Mouse (Mus musculus) neural tube, embryonic 14.5 days (tissue): ENCODE measurements around the gene Fignl1. TPM values are rescaled to one million over a fixed set of nuclear protein-coding genes. Genes with fewer than 3 reads are reported as not detected.
A peak's percentile ranks its signal among the peaks of the same experiment; 100 is the strongest.

Source experiments
- ATAC-seq: fragments of 200-750 bp; cut with Nextera tagmentation; 2 replicates; pipeline ENCODE4 v1.8.0; 2017; ENCODE audit warnings: low read depth, mild to moderate bottlenecking, moderate TSS enrichment, moderate library complexity
- H3K27ac ChIP-seq: fragments of 300-500 bp; sonication (generic); 2 replicates; pipeline ENCODE4 v1.5.1; 2014; ENCODE audit warnings: low read depth, mild to moderate bottlenecking, control low read depth, low read length, moderate library complexity, mixed read lengths
- H3K27me3 ChIP-seq: fragments of 300-500 bp; sonication (generic); 2 replicates; pipeline ENCODE4 v1.6.1; 2014; ENCODE audit warnings: low read length; ENCODE audit not compliant: control insufficient read depth, insufficient read depth
- H3K36me3 ChIP-seq: fragments of 300-500 bp; sonication (generic); 2 replicates; pipeline ENCODE4 v1.6.1; 2014; ENCODE audit warnings: low read length, mixed read lengths; ENCODE audit not compliant: control insufficient read depth, insufficient read depth
- H3K4me1 ChIP-seq: fragments of 300-500 bp; sonication (generic); 2 replicates; pipeline ENCODE4 v1.6.1; 2014; ENCODE audit warnings: low read length; ENCODE audit not compliant: control insufficient read depth, insufficient read depth
- H3K4me2 ChIP-seq: fragments of 300-500 bp; sonication (generic); 2 replicates; pipeline ENCODE4 v1.6.1; 2014; ENCODE audit warnings: mild to moderate bottlenecking, low read depth, low read length, control low read depth
- H3K4me3 ChIP-seq: fragments of 300-500 bp; sonication (generic); 2 replicates; pipeline ENCODE4 v1.5.1; 2014; ENCODE audit warnings: low read depth, low read length, control low read depth, mixed read lengths
- H3K9ac ChIP-seq: fragments of 300-500 bp; sonication (generic); replicated peaks from 2 replicates; pipeline ENCODE4 v1.6.1; 2014; ENCODE audit warnings: low read depth, mild to moderate bottlenecking, control low read depth, low read length, mixed read lengths
- H3K9me3 ChIP-seq: fragments of 300-500 bp; sonication (generic); 2 replicates; pipeline ENCODE4 v1.6.1; 2016; ENCODE audit warnings: low read length; ENCODE audit not compliant: control insufficient read depth
- WGBS: fragments of 180-500 bp; shearing (Covaris S2); extraction: QIAGEN DNeasy Blood & Tissue Kit; methylation state at CpG from one replicate; pipeline ENCODE4 v1.1.7; 2014; 5-methylcytosine and 5-hydroxymethylcytosine counted together
- polyA plus RNA-seq: library from polyadenylated mRNA; unstranded; fragments of >200 nt; fragmentation: Nextera tagmentation; extraction: Ambion mirVana; gene quantifications from 2 replicates; pipeline ENCODE4 v1.2.1, GENCODE M21; 2014

Gene Fignl1
- polyA plus RNA-seq, 1 experiment from 2014 or later, result 8.0 TPM

DNA sequence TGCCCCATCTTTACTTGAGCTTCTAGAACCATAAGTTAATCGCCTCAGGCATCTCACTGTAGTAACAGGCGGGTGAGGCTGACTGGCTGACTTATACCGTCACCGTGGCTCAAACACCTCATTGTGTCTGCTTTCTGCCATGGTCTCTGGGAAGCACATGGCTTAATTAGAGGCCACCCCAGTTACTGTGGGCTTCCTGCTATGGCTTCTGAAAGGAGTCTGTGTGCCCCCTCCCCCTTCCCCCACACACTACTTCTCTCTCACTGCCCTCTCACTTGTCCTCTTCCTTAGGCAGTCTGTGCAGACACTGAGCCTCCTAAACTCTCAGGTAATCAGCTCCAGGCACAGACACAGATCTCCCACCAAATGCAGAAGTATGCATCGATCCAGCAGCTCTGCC is 19.5 kb upstream of the Fignl1 start:
- Histone ChIP-seq H3K27ac (no peak overlapping the region), H3K4me2 (no peak overlapping the region), H3K4me1 (no peaks in the 10 kb centered on the region), H3K4me3 (no peak overlapping the region), H3K9me3 (no peaks in the 10 kb centered on the region), H3K36me3 (no peaks in the 10 kb centered on the region), H3K27me3 (no peaks in the 10 kb centered on the region), H3K9ac (no peak overlapping the region)
- no peak for ATAC-seq
- WGBS, result 32% methylated on average over 5 of the region's 5 CpGs

DNA sequence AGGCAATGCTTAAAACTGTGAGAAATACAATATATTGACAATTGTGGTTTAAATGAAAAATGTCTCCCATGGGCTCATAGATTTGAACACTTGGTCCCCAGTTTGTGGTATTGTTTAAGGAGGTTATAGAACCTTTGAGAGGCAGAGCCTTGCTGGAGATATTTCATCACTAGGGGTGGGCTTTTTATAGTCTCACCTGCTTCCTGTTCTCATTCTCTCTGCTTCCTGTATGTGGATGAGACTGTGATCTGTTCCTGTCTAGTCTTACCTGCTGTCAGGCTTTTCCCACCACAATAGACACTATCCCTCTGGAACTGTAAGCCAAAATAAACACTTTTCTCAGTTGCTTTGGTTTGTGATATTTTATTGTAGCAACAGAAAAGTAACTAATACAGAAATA is 17.7 kb upstream of the Fignl1 start:
- Histone ChIP-seq H3K27ac (no peak overlapping the region), H3K9ac (no peak overlapping the region), H3K9me3 (no peaks in the 10 kb centered on the region), H3K4me3 (no peak overlapping the region), H3K4me1 (peaks cover 12% of the 10 kb centered on the region; the same call in 1 of the 2 replicates), H3K4me2 (no peak overlapping the region), H3K36me3 (no peaks in the 10 kb centered on the region), H3K27me3 (no peaks in the 10 kb centered on the region)
- ATAC-seq, result no peak

DNA sequence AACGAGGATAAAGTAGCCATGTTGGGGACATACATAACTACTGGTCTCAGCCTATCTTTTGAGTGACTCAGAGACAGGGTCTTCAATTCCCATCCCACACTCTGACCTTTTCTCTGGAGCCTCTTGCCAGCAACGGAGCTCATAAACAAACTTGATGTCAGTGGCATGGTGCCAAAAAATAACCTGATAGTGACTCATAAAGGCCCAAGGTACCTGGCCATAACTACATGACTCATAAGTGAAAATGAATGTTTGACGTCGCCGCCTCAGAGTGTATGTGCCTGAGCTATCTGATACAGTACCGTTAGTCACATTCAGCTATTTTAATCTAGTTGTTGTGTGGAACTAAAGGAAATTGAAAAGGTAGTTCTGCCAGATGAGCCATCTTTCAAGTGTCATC is 16.9 kb upstream of the Fignl1 start:
- 75% methylated on average over 6 of the region's 6 CpGs for WGBS

DNA sequence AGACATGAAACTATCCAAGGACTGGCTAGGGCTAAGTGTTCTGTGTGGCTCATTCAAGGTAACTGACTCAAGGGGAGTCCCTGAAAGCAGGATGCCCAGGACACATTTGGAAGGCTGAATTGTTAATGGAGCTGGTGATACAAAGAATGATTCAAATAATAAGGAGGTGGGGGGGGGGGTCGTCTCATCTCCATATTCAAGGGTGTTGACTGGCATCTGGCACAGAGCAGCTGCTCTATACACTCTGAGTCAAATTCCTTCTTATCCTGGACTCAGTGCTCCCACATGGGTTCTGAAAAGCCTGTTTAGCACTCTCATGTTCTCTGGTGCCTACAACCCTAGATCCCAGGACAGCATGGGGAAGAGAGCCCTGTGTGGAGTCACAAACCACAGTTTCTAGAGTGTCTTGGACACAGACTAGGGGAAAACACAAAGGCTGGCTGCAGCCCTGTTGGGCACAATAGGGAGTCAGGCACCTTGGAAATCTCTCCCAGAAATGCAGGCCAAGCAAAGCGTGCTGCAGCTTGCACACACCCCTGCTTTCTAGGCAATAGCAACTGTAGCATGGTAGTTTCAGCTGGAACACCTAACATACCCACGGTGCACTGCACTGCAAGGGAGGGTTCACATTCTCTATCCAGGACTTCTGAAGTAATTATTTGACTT is 16.3 kb upstream of the Fignl1 start:
- Histone ChIP-seq H3K9me3 (no peaks in the 10 kb centered on the region), H3K4me2 (no peak overlapping the region), H3K9ac (no peak overlapping the region), H3K4me1 (peaks cover 12% of the 10 kb centered on the region; the same call in 1 of the 2 replicates), H3K36me3 (no peaks in the 10 kb centered on the region), H3K4me3 (no peak overlapping the region), H3K27me3 (no peaks in the 10 kb centered on the region), H3K27ac (no peak overlapping the region)
- ATAC-seq, result no peak
- 45% methylated on average over 3 of the region's 3 CpGs for WGBS

More for the DNA sequence above, 16.9 kb upstream of the Fignl1 start:
- H3K4me1 ChIP-seq, result peaks cover 12% of the 10 kb centered on the region; the same call in 1 of the 2 replicates
- H3K27me3 ChIP-seq, result no peaks in the 10 kb centered on the region
- no peak overlapping the region for H3K4me3 ChIP-seq
- no peak overlapping the region for H3K27ac ChIP-seq
- H3K36me3 ChIP-seq, result no peaks in the 10 kb centered on the region
- ATAC-seq, result no peak
- no peak overlapping the region for H3K9ac ChIP-seq
- no peaks in the 10 kb centered on the region for H3K9me3 ChIP-seq
- H3K4me2 ChIP-seq, result no peak overlapping the region

DNA sequence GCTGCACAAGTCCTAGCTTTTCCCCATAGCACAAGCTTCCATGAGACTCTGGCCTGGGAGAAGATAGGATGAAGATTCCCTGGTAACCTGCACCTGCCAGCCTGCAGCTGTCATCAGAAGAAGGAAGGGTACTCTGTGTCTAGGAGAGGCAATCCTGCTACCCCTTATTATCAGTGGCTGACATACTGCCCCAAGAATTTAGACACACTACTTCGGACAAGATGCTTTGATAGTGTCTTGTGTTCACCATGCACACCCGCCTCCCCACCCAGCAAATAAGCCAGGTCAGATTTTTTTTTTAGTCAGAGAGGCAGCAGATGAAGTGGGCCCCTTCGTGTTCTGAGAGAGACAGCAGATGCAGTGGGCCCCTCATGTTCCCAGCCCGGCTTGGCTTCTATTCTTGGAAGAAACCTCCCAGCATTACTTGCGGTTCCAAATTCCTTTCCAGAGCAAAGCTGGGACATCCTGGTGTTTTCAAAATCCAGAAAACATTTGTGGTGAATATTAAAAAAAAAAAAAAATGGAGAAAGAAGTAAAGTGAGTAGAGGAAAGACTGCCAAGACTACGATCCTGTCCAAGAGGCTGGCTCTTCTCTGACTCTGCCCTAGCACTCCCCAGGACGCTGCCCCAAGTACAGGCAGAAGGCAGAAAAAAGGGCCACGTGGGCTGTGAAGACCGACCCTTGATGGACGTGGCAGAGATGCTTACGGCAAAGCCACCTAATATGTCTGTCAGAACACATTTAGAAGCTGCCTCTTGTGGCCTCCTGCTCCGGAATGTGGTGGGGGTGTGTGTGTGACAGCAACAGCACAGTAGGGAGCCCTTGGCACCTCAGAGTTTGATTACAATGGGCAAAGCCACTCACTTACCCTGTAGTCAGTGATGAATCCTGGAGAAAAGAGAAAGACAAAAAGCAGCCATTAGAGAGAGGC is 15.5 kb upstream of the Fignl1 start:
- H3K27ac ChIP-seq, result no peak overlapping the region
- H3K9ac ChIP-seq, result no peak overlapping the region
- no peak overlapping the region for H3K4me2 ChIP-seq
- 25% methylated on average over 12 of the region's 12 CpGs for WGBS
- no peaks in the 10 kb centered on the region for H3K9me3 ChIP-seq
- no peaks in the 10 kb centered on the region for H3K27me3 ChIP-seq
- H3K4me1 ChIP-seq, result peaks cover 12% of the 10 kb centered on the region; the same call in 1 of the 2 replicates
- ATAC-seq, result no peak
- no peak overlapping the region for H3K4me3 ChIP-seq
- H3K36me3 ChIP-seq, result no peaks in the 10 kb centered on the region

GRCm38 (mm10) chr11:11822181-11823095 is 13.7 kb upstream of the Fignl1 start:
- Histone ChIP-seq H3K27ac (peak overlapping the region; percentile 73), H3K4me1 (peaks cover 12% of the 10 kb centered on the region; the same call in 1 of the 2 replicates), H3K9me3 (no peaks in the 10 kb centered on the region), H3K4me3 (no peak overlapping the region), H3K36me3 (no peaks in the 10 kb centered on the region), H3K27me3 (no peaks in the 10 kb centered on the region), H3K4me2 (peak overlapping the region; percentile 40), H3K9ac (peak overlapping the region; percentile 32; the same call in 1 of the 2 replicates)
- 4% methylated on average over 20 of the region's 20 CpGs for WGBS
- ATAC-seq, result peak; percentile 18; the same call in 1 of the 2 replicates

DNA sequence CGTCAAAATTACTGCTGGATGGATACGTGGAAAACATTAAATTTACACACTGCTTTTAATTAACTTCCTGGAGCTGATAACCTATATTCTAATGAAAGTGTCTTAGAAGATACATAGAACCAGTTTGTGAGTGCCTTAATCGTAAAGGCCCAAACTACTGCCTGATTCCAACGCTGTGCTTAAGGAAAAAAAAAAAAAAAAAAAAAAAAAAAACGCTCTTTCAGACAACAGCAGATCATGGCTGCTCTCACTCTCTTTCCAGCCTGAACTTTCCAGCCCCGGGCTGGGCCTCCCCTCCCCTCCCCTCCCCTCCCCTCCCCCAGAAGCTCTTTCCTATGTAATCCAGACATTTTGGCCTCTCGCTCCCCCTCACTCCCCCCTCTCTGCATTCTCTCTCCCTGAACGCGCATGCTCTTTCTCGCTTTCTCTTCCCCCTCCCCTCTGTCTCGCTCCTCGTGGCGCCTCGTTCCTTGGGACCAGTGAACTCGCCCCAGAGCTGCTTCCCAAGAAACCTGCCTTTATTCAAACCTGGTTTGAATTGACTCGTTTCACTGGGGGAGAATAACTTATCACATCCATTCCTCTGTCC is 12.7 kb upstream of the Fignl1 start:
- Histone ChIP-seq H3K4me1 (peaks cover 12% of the 10 kb centered on the region; the same call in 1 of the 2 replicates), H3K9ac (peak overlapping the region; percentile 32; the same call in 1 of the 2 replicates)
- 9% methylated on average over 16 of the region's 16 CpGs for WGBS

DNA sequence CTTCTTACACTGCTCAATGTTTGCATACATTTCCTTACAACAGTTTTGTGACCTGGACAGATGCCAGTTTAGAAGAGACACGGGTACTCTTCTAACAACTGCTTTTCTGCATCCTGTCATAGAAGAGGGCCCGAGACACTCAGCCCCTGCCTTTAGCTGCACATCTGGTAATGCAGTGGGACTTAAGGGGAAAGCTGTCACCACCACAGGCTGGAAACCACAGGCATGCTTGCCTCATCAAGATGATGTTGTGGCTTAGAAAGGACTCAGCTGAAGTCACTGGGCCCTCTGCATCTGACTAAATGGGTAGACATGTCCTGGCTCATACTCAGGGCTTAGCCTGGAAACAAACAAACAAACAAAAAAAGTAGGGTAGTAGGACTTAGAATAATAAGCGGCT is 12.0 kb upstream of the Fignl1 start:
- Histone ChIP-seq H3K36me3 (no peaks in the 10 kb centered on the region), H3K4me1 (peaks cover 12% of the 10 kb centered on the region; the same call in 1 of the 2 replicates), H3K9me3 (no peaks in the 10 kb centered on the region), H3K9ac (no peak overlapping the region), H3K4me2 (no peak overlapping the region), H3K27ac (no peak overlapping the region), H3K4me3 (no peak overlapping the region), H3K27me3 (no peaks in the 10 kb centered on the region)
- 60% methylated on average over 3 of the region's 3 CpGs for WGBS
- ATAC-seq, result 0 out of 2 replicates have a peak, but pooled peaks have one; percentile 2

More for the DNA sequence above, 12.7 kb upstream of the Fignl1 start:
- Histone ChIP-seq H3K9me3 (no peaks in the 10 kb centered on the region), H3K27me3 (no peaks in the 10 kb centered on the region), H3K27ac (peak overlapping the region; percentile 73), H3K4me3 (peak overlapping the region; percentile 3; the same call in 1 of the 2 replicates), H3K36me3 (no peaks in the 10 kb centered on the region), H3K4me2 (peak overlapping the region; percentile 40)
- peak; percentile 82 for ATAC-seq
